Mouse (Mus musculus) cerebellum, adult 2 months (tissue): ENCODE results near the gene Osm.

Source experiments
- CTCF ChIP-seq: fragments of 200-500 bp; IDR thresholded peaks from 2 replicates; pipeline ENCODE4 v1.5.1; 2011; ENCODE audit warnings: low read depth, mild to moderate bottlenecking, control low read depth, low read length, moderate library complexity, borderline replicate concordance; ENCODE audit not compliant: insufficient read depth
- POLR2A ChIP-seq: fragments of 200-500 bp; IDR thresholded peaks from 2 replicates; pipeline ENCODE4 v1.6.1; 2011; ENCODE audit warnings: low read length, control low read depth, borderline replicate concordance; ENCODE audit not compliant: insufficient read depth

DNA sequence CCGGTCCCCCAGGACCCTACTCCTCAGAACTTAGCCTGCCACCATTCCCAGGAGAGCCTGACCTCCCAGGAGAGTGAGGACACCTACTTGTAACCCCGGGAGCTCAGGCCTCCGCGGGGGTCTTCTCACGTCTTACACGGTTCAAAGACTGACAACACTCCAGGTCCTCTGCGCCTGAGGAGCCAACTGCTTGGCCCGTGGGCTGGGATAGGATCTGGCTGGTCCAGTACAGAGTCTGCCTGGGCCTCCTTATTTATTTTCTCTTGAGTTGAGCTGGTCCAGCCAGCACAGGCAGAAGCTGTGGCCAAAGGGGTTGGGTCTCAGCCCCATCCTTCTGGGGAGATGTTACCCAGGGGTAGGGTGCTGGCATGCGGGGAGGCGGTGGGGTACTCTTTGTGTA is 21.2 kb upstream of the Osm start:
- no peak for TF ChIP-seq CTCF
- TF ChIP-seq POLR2A, result no peak
